Mouse (Mus musculus): ENCODE measurements around the gene Tbxa2r.

- TF ChIP-seq POLR2A (IDR thresholded peaks at IDR 0.05; ENCODE audit: insufficient read length, low read depth), result no peak
- TF ChIP-seq MYOD1 (IDR thresholded peaks at IDR 0.05; ENCODE audit: control insufficient read depth in 1 of 3, insufficient read length in 2 of 3, low read depth in 2 of 3), result no peak
- no peak for TF ChIP-seq E2F4 (IDR thresholded peaks at IDR 0.05; ENCODE audit: insufficient read depth)
- no peak for TF ChIP-seq MYOG (IDR thresholded peaks at IDR 0.05; ENCODE audit: control insufficient read depth in 1 of 3, insufficient read depth in 1 of 3, insufficient read length in 2 of 3, low read depth in 2 of 3)
- TF ChIP-seq CEBPB (IDR thresholded peaks at IDR 0.05; ENCODE audit: insufficient read depth, poor library complexity, severe bottlenecking), result no peak
- TF ChIP-seq TCF12 (IDR thresholded peaks at IDR 0.05; ENCODE audit: insufficient read depth, poor library complexity, severe bottlenecking), result no peak
- no peak for TF ChIP-seq USF1 (IDR thresholded peaks at IDR 0.05; ENCODE audit: low read depth)
- no peak for TF ChIP-seq POLR2AphosphoS2 (IDR thresholded peaks at IDR 0.05; ENCODE audit: insufficient read length, low read depth)
Measured at GRCm38 (mm10) chr10:81284719-81285118, 43.8 kb upstream of the Tbxa2r start.
